Mouse (Mus musculus) brain, embryonic 18.5 days (tissue): Measurements from ENCODE around the gene Aars2.

Experiments
- DNase-seq: peaks from one replicate; pipeline ENCODE4 v3.0.0-alpha.2; 2012; ENCODE audit warnings: low read depth, low spot score

Gene Aars2

GRCm38 (mm10) chr17:45506700-45507189, at the start of gene Aars2:
Gene Aars2, plus strand, starts transcription at chr17:45506841.
- DNase-seq: peak; percentile 87

GRCm38 (mm10) chr17:45457487-45457886, 49.2 kb upstream of the Aars2 start:
- no peak for DNase-seq

GRCm38 (mm10) chr17:45458516-45458915, 48.1 kb upstream of the Aars2 start:
- no peak for DNase-seq

- no peak for DNase-seq
Observed at GRCm38 (mm10) chr17:45459062-45459461, 47.6 kb upstream of the Aars2 start.

GRCm38 (mm10) chr17:45462506-45462905, 44.1 kb upstream of the Aars2 start:
- no peak for DNase-seq

- DNase-seq: no peak
Observed at GRCm38 (mm10) chr17:45464255-45464654, 42.4 kb upstream of the Aars2 start.

GRCm38 (mm10) chr17:45466701-45467100, 39.9 kb upstream of the Aars2 start:
- no peak for DNase-seq

GRCm38 (mm10) chr17:45468302-45468701, 38.3 kb upstream of the Aars2 start:
- DNase-seq: no peak

- DNase-seq: no peak
Observed at GRCm38 (mm10) chr17:45470726-45471125, 35.9 kb upstream of the Aars2 start.

GRCm38 (mm10) chr17:45473667-45474066, 33.0 kb upstream of the Aars2 start:
- no peak for DNase-seq

GRCm38 (mm10) chr17:45474146-45474545, 32.5 kb upstream of the Aars2 start:
- DNase-seq: no peak

- DNase-seq: peak; percentile 57
Observed at GRCm38 (mm10) chr17:45474669-45475465, 31.8 kb upstream of the Aars2 start, which contains the start of gene Spats1. Gene Spats1, minus strand, starts transcription at chr17:45475415.

GRCm38 (mm10) chr17:45478234-45478825, 28.3 kb upstream of the Aars2 start:
- DNase-seq: peak; percentile 46

GRCm38 (mm10) chr17:45480429-45480828, 26.2 kb upstream of the Aars2 start:
- no peak for DNase-seq

GRCm38 (mm10) chr17:45485581-45485980, 21.1 kb upstream of the Aars2 start:
- no peak for DNase-seq

GRCm38 (mm10) chr17:45487216-45487615, 19.4 kb upstream of the Aars2 start:
- DNase-seq: no peak

GRCm38 (mm10) chr17:45488321-45489254, 18.1 kb upstream of the Aars2 start:
- DNase-seq: no peak

- DNase-seq: no peak
Observed at GRCm38 (mm10) chr17:45489736-45490135, 16.9 kb upstream of the Aars2 start.

GRCm38 (mm10) chr17:45490532-45491154, 16.0 kb upstream of the Aars2 start:
- DNase-seq: peak; percentile 37

- no peak for DNase-seq
Observed at GRCm38 (mm10) chr17:45495398-45495797, 11.2 kb upstream of the Aars2 start.

GRCm38 (mm10) chr17:45498397-45498796, 8.2 kb upstream of the Aars2 start:
- DNase-seq: no peak
